Mouse (Mus musculus) thymus, postnatal 36 days (tissue): Measurements from ENCODE around the gene Id3.
"Not testable (repeated sequence)": the region's sequence is repeated elsewhere in the genome, so short reads cannot be mapped to it uniquely, and the experiment has no call there.

Experiments
- DNase-seq, 2 experiments: peaks; one replicate each; pipeline ENCODE4 v3.0.0; 2022; ENCODE audit warnings: mixed read lengths in 2 of 2

The Id3 gene

DNA sequence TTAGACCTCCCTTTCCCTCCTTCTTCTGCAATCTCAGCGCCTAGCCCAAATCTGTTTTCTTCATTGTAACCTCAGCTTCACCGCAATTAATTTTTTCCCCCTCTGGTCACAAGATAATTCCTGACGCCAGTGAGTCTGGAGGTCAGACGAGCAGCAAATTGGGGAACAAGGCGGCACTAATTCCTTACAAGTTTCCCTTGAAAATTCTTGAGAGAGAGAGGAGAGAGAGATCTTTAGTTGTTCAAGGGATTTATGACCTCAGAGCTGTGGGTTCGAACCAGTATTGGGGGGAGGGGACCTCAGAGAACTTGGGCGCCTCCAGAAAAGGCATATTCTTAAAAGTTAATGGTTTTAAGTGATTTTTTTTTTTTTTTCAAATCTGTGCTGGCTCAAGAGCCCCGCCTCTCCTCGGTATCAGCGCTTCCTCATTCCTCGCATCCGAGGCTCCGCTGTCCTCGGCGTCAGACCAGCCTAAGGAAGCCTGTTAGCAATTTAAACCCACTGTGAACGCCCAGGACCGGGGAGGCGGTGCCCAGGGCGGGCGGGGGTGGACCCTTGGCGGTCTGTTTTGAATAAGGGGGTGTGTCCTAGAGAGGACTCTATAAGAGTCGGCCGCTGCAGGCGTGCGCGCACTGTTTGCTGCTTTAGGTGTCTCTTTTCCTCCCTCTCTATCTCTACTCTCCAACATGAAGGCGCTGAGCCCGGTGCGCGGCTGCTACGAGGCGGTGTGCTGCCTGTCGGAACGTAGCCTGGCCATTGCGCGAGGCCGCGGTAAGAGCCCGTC lies at the start of gene Id3:
TSS of gene Id3 (plus strand) at position 305 of the 784 bp plus-strand sequence.
- DNase-seq = peak; percentile 93 to 95

DNA sequence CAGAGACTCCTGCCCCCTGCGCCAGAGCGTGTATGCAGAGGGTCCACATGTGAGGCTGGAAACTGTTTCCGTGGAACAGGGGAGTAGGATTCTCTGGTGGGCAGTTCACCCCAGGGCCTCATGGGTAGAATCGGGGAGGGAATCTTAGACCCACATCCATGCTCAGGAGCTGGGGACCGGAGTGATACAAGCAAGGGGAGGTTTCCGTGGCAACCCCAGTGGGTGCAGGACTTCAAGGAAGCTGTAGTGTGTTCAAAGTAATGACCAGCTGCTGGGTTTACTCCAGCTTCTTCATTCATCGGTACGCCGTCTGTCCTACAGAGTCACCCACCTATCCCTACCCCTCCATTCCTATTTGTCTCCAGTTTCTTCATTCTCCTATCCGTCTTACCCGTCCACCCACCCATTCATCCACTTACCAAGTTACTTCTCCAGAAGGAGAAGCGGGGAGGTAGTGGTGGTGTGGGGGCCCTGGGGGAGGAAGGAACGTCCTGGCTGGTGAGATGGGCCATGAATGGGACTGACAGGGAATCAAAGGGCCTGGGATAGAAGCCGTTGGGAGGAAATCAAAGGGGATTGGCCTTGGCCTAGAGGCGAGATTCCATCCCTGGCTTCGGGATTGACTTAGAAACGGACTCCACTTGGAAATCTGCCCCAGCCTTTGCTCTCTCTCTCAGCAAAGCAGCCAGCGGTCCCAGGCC lies 48.6 kb upstream of the Id3 start:
- no peak for DNase-seq

GRCm38 (mm10) chr4:136095490-136096105 lies 47.7 kb upstream of the Id3 start:
- peak; percentile 67 to 82 for DNase-seq

- DNase-seq = peak; percentile 51 to 62
Observed at GRCm38 (mm10) chr4:136096446-136097113, 46.7 kb upstream of the Id3 start.

DNA sequence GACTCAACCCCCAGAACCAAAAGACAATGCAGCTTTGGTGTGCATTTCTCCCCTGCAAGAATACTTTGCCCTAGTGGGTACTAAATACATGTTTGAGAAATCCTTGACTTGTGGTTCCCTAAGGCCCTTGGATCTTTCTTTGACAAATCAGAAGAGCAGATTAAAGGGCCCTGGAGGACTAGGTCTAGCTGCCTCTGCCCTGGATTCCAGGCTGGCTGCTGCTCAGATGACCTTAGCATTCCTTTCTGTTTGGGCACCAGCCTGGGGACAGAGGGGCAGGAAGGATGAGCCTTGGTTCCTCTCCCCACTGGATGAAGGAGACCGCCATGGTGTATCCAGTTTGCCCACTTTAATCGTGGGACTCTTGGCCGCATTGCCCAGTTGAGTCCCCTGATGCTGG lies 44.9 kb upstream of the Id3 start:
- DNase-seq = no peak

- DNase-seq = peak; percentile 54 to 64
Observed at GRCm38 (mm10) chr4:136100396-136101070, 42.8 kb upstream of the Id3 start.

DNA sequence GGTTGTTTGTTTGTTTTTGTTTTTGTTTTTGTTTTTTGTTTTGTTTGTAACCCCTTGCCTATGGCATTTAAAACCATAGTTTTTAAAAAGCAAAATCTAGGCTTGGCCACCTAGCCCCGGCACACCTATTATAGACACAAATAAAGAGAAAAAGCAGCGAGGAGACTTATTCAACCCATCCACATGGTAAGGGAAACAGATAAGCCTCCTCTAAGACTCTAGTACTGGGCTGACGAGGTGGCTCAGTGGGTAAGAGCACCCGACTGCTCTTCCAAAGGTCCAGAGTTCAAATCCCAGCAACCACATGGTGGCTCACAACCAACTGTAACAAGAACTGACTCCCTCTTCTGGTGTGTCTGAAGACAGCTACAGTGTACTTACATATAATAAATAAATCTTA lies 41.5 kb upstream of the Id3 start:
- not testable (repeated sequence) for DNase-seq

GRCm38 (mm10) chr4:136104590-136105337 lies 38.5 kb upstream of the Id3 start:
- DNase-seq = no peak

GRCm38 (mm10) chr4:136106880-136107301 lies 36.4 kb upstream of the Id3 start:
- no peak for DNase-seq

DNA sequence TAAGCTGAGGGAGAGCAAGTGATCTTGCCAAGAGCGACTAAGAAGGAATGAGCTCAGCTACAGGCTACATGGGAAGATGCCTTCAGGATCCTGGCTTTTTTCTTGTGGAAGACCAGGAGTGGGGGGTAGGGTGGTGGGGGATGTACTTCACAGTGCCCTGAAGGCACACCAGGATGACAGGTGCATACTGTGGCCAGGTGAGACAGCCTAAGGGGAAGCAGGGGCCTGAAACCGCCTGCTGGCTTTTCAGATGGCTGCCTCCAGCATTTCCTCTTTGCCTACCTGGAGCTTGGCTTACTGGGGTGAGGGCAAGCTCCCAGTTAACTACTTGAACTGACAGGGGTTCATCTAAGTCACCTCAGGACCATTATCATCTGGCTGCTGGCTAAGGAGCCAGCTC lies 34.1 kb upstream of the Id3 start:
- no peak for DNase-seq

GRCm38 (mm10) chr4:136109941-136110900 lies 33.1 kb upstream of the Id3 start:
- DNase-seq = peak; percentile 45 to 74

- DNase-seq = peak in 1 of 2 experiments; percentile 62
Observed at GRCm38 (mm10) chr4:136112344-136112743, 31.0 kb upstream of the Id3 start.

GRCm38 (mm10) chr4:136114747-136115146 lies 28.6 kb upstream of the Id3 start:
- DNase-seq = no peak

DNA sequence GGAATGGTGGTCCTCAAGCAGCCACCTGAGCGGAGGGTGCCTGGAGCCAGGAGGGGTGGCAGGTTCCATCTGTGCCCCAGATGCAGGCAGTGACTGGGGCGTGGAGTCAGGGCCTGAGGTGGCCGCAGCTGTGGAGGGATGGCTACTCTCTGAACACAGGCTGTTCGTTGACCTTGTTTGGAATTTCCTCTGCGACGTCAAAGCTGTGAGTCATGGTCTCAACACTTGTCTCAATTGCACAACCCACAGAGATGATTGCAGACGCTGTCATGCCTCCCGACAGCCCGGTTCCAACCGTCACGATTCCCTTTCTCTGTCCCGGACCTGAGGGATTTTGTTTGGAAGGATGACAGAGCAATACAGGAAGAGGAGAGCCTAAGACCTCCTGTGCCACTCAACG lies 26.3 kb upstream of the Id3 start:
- DNase-seq = no peak

GRCm38 (mm10) chr4:136120041-136120440 lies 23.3 kb upstream of the Id3 start:
- no peak for DNase-seq

DNA sequence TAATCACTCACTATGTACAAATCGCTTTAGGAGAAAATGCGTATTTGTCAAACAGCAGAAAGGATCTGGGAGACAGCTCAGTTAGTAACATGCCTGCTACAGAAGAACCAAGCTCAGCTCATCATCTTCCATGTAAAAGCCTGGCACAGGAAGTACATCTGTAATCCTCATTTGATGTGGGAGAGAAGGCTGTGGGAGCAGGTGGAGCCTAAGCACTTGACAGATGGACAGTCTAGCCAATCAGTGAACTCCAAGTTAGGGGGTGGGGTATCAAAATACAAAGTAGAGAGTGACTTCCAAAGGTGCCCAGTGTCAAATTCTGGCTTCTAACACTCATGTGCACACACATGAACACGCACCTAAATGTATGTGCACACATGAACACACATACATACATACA lies 22.1 kb upstream of the Id3 start:
- DNase-seq = no peak

- no peak for DNase-seq
Observed at GRCm38 (mm10) chr4:136121844-136122468, 21.3 kb upstream of the Id3 start.

DNA sequence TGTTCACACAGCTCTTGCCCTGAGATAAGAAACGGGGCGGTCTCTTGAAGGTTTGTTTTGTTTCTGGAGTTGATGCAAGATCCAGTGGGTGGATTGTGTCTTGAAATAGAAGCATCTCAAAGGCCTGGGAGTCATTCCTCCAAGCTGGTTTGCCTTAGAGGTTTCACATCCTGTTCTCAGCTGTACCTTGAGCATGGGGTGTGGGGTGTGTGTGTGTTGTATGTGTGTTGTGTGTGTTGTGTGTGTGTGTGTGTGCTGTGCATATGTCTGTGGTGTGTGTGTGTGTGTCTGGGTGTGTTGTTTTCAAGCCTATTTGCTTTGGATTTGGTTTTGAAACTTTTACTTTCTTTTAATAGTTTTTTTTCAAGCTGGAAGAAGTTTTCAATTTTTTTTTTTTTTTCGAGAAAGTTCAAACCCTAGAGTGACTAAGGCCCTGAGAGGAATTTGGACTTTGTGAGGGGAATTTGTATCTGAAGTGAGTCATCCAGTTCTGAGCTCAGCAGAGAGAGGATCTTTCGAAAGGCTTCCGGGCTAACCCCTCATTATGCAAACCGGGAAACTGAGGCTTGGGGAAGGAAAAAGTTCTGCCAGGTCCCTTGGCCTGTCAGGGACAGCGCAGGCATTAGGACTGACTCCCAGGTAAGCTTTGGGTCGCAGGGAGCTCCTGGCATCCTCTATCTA lies 20.0 kb upstream of the Id3 start:
- DNase-seq = no peak

DNA sequence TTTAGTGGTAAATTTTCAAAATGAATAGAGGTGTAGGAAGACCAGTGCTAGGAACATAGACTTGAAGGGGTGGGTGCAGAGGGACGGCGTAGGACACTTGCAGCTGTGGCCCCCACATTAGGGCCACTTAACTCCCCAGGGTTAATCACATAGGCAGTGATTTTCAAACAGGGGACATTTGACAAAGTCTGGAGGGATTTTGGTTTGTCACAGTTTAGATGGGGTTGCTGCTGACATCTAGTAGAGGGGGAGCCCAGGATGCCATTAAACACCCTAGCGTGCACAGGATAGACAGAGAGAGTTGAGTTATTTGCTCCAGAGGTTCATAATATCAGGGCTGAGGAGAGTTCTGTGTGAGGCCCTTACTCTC lies 19.5 kb upstream of the Id3 start:
- no peak for DNase-seq

- DNase-seq = no peak
Observed at GRCm38 (mm10) chr4:136124581-136124980, 18.7 kb upstream of the Id3 start.
